Mouse (Mus musculus) spleen, adult 2 months (tissue): ENCODE results near the gene Bcl2l14. TPM values are rescaled to one million over a fixed set of nuclear protein-coding genes. Genes with fewer than 3 reads are reported as not detected.

ENCODE experiments used
- DNase-seq, 2 experiments: peaks; one replicate each; pipeline versions ENCODE4 v3.0.0 to v3.0.0-alpha.2; 2012 to 2021; ENCODE audit warnings: low spot score in 2 of 2, low read depth in 1 of 2
- H3K27ac ChIP-seq: fragments of 200-500 bp; 2 replicates; pipeline ENCODE4 v1.5.1; 2012; ENCODE audit warnings: low read length, inconsistent platforms; ENCODE audit not compliant: insufficient read depth
- H3K27me3 ChIP-seq: fragments of 200-500 bp; 2 replicates; pipeline ENCODE4 v1.6.1; 2012; ENCODE audit warnings: mild to moderate bottlenecking, moderate library complexity, low read length, inconsistent platforms; ENCODE audit not compliant: control insufficient read depth, insufficient read depth
- H3K36me3 ChIP-seq: fragments of 200-500 bp; 2 replicates; pipeline ENCODE4 v1.6.1; 2012; ENCODE audit warnings: mild to moderate bottlenecking, low read length, inconsistent platforms; ENCODE audit not compliant: control insufficient read depth, insufficient read depth
- H3K4me1 ChIP-seq: fragments of 200-500 bp; 2 replicates; pipeline ENCODE4 v1.6.1; 2011; ENCODE audit warnings: inconsistent platforms; ENCODE audit not compliant: control insufficient read depth, insufficient read depth, insufficient read length
- H3K4me3 ChIP-seq: fragments of 200-500 bp; 2 replicates; pipeline ENCODE4 v1.5.1; 2011; ENCODE audit warnings: mild to moderate bottlenecking, inconsistent platforms; ENCODE audit not compliant: insufficient read depth, insufficient read length; ENCODE audit errors: extremely low read depth
- CTCF ChIP-seq: fragments of 200-500 bp; IDR thresholded peaks from 2 replicates; pipeline ENCODE4 v1.5.1; 2011; ENCODE audit warnings: mild to moderate bottlenecking, inconsistent platforms; ENCODE audit not compliant: insufficient read depth, insufficient read length, insufficient replicate concordance; ENCODE audit errors: extremely low read depth
- POLR2A ChIP-seq: fragments of 200-500 bp; IDR thresholded peaks from 2 replicates; pipeline ENCODE4 v1.6.1; 2011; ENCODE audit warnings: low read depth, low read length, inconsistent platforms
- WGBS: fragments of 180-500 bp; shearing (Covaris S2); methylation state at CpG from one replicate; pipeline ENCODE4 v1.1.7; 2018; 5-methylcytosine and 5-hydroxymethylcytosine counted together
- polyA plus RNA-seq: library from polyadenylated mRNA; depleted of rRNA; stranded (reverse); fragments of >200 nt; gene quantifications from 2 replicates; pipeline ENCODE4 v1.2.3, GENCODE M21; 2012

Bcl2l14 gene
- polyA plus RNA-seq, 1 experiment = 0.90 TPM

GRCm38 (mm10) chr6:134441716-134442115 is 45.6 kb downstream of the Bcl2l14 start:
- WGBS = 84% methylated on average over 3 of the region's 3 CpGs
- H3K27me3 ChIP-seq = no peaks in the 10 kb centered on the region
- H3K36me3 ChIP-seq = peaks cover 4% of the 10 kb centered on the region; the same call in 1 of the 2 replicates
- no peak overlapping the region for H3K4me3 ChIP-seq
- no peak for DNase-seq
- H3K4me1 ChIP-seq = no peaks in the 10 kb centered on the region; the same call in 1 of the 2 replicates
- no peak for TF ChIP-seq CTCF
- no peak for TF ChIP-seq POLR2A
- H3K27ac ChIP-seq = no peak overlapping the region

GRCm38 (mm10) chr6:134442219-134442618 is 46.1 kb downstream of the Bcl2l14 start:
- Histone ChIP-seq H3K27me3 (no peaks in the 10 kb centered on the region), H3K27ac (no peak overlapping the region), H3K4me3 (no peak overlapping the region), H3K4me1 (no peaks in the 10 kb centered on the region; the same call in 1 of the 2 replicates), H3K36me3 (peaks cover 4% of the 10 kb centered on the region; the same call in 1 of the 2 replicates)
- DNase-seq = no peak
- no peak for TF ChIP-seq CTCF
- no peak for TF ChIP-seq POLR2A
- 83% methylated on average over 5 of the region's 5 CpGs for WGBS

- no peak for TF ChIP-seq CTCF
- TF ChIP-seq POLR2A = no peak
- peaks cover 4% of the 10 kb centered on the region; the same call in 1 of the 2 replicates for H3K36me3 ChIP-seq
- DNase-seq = no peak
- WGBS = 57% methylated on average over 9 of the region's 9 CpGs
- no peaks in the 10 kb centered on the region for H3K27me3 ChIP-seq
- no peak overlapping the region for H3K27ac ChIP-seq
- H3K4me3 ChIP-seq = no peak overlapping the region
- no peaks in the 10 kb centered on the region; the same call in 1 of the 2 replicates for H3K4me1 ChIP-seq
These were observed 47.2 kb downstream of the Bcl2l14 start for GRCm38 (mm10) chr6:134443198-134443904.

- WGBS = 91% methylated on average over 5 of the region's 5 CpGs
- no peak for TF ChIP-seq POLR2A
- TF ChIP-seq CTCF = no peak
- no peak overlapping the region for H3K27ac ChIP-seq
These were observed 47.8 kb downstream of the Bcl2l14 start for GRCm38 (mm10) chr6:134443925-134444324.

GRCm38 (mm10) chr6:134448451-134448850 is 52.3 kb downstream of the Bcl2l14 start:
- H3K36me3 ChIP-seq = peaks cover 21% of the 10 kb centered on the region
- TF ChIP-seq POLR2A = no peak
- no peak for TF ChIP-seq CTCF
- H3K4me1 ChIP-seq = no peaks in the 10 kb centered on the region; the same call in 1 of the 2 replicates
- DNase-seq = no peak
- H3K27me3 ChIP-seq = no peaks in the 10 kb centered on the region
- WGBS = 96% methylated on average over 12 of the region's 12 CpGs
- H3K4me3 ChIP-seq = no peak overlapping the region
- H3K27ac ChIP-seq = no peak overlapping the region

More at GRCm38 (mm10) chr6:134443925-134444324, 47.8 kb downstream of the Bcl2l14 start:
- Histone ChIP-seq H3K27me3 (no peaks in the 10 kb centered on the region), H3K4me3 (no peak overlapping the region), H3K36me3 (peaks cover 4% of the 10 kb centered on the region; the same call in 1 of the 2 replicates), H3K4me1 (no peaks in the 10 kb centered on the region; the same call in 1 of the 2 replicates)
- DNase-seq = no peak

- Histone ChIP-seq H3K4me1 (no peaks in the 10 kb centered on the region), H3K27me3 (no peaks in the 10 kb centered on the region), H3K27ac (no peak overlapping the region), H3K36me3 (peaks cover 27% of the 10 kb centered on the region), H3K4me3 (no peak overlapping the region)
- no peak for DNase-seq
- WGBS = 91% methylated on average over 11 of the region's 11 CpGs
- TF ChIP-seq POLR2A (no peak), CTCF (no peak)
These were observed 53.8 kb downstream of the Bcl2l14 start for GRCm38 (mm10) chr6:134449958-134450357.

GRCm38 (mm10) chr6:134450661-134451119 is 54.6 kb downstream of the Bcl2l14 start:
- Histone ChIP-seq H3K4me1 (no peaks in the 10 kb centered on the region), H3K36me3 (peaks cover 29% of the 10 kb centered on the region), H3K27me3 (no peaks in the 10 kb centered on the region), H3K27ac (no peak overlapping the region), H3K4me3 (no peak overlapping the region)
- no peak for TF ChIP-seq POLR2A
- TF ChIP-seq CTCF = no peak
- WGBS = 79% methylated on average over 14 of the region's 14 CpGs
- DNase-seq = no peak
